Mouse (Mus musculus): Measurements from ENCODE around the gene Hsf3.
"Not testable (repeated sequence)": the region's sequence is repeated elsewhere in the genome, so short reads cannot be mapped to it uniquely, and the experiment has no call there.

Hsf3 gene

DNA sequence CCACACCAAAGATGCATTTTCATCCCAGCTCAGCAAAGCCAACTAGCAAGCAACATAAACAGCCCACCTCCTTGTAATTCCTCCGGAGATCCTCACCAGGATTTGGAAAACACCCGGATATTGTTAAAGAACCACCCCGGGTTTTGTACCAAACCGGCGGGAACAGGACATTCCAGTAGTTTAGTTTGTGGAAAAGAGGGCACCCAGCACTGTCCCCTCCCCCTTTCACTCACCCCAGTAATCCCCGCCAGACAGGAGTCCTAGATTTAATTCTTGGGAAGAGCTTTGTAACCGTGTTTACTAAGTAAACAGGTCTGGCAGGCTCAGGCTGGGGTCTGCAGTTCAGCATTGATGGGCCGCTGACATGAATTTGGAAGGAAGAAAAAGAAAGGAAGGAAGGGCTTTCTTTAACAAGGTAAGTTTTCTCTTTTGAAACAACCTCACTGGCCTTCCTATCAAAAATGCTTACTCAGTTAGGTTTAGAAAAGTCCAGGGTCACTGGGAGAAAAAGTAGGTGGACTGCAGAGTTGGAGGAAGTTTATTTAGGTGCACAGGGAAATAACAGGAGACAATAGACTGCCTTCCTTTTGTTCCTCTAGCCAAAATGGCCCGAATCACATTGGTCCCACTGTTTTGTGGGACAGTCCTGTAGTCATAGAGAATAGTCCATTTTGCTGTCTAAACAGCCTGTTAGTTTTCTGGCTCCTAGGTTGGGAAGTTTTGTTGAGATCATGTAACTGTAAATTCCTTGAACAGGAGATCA, at the start of gene Hsf3:
Gene Hsf3, minus strand, starts transcription at position 94 of the 763 bp plus-strand sequence.
- peak; percentile 0 for DNase-seq

DNA sequence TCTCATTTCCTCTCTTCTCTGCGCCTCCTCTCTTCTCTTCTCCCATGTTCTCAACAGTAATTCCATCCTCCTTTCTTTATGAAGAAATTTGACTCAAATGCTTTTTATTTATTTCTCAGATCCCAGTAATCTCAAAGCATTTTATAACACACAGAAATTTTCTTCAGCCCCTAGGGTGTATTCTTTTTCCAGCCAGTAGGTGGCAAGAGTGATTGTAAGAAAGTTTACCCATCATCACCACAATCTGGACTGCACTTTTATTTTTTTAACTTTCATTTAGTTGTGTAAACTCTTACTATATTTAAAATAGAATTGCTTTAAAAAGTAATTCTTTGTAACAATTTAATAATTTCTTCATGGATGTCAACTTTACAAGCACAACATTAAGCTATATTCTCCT, 45.5 kb upstream of the Hsf3 start:
- no peak for DNase-seq

DNA sequence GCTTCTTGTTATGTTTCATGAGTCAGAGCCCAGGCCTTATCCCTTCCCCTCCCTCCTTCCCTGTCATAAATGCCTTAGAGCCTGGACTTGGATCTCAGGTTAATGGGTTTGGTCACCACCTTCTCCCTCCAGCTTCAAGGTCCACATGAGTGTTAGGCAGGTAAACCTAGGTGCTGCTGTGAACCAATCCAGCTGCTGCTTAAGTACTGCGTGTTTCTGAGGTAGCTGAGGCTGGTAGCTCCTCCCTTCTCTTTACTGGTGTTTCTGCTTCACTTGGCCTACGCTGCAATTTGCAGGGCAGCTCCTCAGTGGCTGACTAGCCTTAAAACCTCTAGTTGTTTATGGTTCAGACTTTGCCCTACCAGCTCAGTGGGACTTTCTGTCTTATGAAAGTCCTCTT, 945 bp downstream of the Hsf3 start, which contains the start of gene Heph:
Gene Heph, plus strand, starts transcription at position 211 of the 400 bp plus-strand sequence.
- no peak for DNase-seq

DNA sequence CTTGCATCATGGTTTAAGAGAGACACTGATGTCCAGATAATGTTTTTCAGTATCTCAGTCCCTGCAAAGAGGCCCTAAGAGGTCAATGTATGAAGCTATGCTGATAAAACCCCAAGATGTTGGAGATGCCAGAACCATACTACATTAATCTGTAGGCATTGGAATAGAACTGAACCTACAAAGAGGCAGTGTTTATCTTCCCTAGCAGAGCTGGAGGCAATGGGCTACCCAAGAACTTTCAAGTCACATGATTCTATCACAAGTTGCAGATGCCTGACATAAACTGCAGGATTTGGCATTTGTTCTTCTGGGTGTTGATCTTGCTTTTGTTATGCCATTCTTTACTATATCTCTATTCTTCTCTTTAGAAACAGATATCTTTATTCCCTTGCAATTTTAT, 36.7 kb downstream of the Hsf3 start:
- no peak for DNase-seq

DNA sequence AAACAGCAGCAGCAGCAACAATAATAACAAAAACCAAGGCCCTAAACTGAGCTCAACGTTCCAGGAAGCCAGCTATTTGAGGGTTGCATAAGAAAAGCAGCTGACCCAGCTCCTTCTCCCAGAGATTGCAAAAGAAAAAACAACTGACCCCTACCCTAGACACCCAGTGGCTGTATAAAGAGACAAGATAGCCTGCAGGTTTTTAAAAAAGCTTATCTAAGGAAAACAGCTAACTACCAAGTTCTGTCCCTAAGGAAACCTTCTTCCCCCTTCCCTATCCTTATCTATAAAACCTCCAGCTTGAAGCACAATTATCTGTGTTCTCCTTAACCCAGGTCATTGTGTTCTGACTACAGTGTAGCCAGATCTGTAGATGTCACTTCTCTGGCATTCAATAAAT, 38.4 kb downstream of the Hsf3 start:
- no peak for DNase-seq

DNA sequence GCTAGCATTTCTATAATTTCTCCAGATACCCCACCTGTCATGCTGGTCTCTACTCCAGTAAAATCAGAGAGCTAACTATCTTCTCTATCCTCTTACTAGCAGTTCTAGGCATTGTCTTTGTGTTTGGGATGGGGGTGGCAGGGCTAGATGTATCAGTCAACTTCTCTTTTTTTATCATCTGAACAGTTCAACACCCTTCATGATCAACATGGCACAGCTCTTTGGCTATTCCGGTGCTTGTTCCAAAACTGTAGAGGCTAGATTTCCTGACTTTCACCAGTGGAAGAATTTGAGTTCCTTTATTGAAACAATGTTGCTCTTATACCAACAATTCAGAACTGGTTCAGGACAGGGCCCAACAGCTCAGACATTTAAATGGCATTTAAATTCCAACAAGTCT, 39.1 kb downstream of the Hsf3 start:
- DNase-seq: no peak

DNA sequence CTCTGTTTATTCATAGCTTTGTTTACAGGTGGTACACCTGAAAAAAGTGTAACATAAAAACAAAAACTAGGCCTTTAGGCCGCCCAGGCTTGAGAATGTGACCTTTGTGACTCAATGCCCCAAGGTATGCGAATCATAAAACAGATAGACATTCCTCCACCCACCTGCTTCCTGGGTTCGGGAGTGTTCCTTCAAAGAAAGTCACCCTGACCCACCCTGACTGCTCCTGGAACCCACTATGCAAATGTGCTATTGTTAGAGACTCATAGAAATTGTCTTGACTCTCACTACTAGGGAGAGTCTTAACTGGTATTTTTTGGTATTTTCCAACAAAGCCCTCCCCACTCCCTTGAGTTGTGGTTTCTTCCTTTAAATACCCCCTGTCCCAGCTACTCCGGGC, 40.7 kb downstream of the Hsf3 start:
- DNase-seq: not testable (repeated sequence)

DNA sequence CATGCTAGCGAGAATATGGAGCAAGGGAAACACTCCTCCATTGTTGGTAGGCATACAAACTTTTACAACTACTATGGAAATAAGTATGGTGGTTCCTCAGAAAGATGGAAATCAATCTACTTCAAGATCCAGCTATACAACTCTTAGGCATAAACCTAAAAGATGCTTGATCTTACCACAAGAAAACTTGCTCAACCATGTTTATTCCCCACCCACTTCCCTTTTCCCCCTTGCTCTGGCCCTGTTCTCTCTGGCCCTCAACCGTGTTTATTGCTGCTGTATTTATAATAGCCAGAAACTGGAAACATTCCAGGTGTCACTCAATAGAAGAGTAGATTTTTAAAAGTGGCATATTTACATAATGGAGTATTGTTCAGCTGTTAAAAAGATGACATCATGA, 117.0 kb downstream of the Hsf3 start:
- no peak for DNase-seq

DNA sequence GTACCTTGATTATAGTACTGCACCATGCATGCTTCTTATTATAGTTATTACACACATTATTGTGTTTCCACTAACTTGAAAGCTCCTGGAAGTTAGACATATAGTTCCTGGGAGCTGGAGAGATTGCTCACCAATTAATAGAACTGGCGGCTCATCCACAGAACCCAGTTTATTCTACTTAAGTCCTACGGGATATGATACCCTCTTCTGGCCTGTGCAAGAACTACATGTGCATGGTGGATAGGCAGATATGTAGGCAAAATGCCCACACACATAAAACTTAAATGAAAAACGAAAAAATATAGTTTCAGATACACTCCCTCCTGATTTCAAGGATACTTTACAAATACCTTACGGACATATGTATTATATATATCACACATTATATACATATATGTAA, 126.3 kb downstream of the Hsf3 start:
- DNase-seq: peak; percentile 1

DNA sequence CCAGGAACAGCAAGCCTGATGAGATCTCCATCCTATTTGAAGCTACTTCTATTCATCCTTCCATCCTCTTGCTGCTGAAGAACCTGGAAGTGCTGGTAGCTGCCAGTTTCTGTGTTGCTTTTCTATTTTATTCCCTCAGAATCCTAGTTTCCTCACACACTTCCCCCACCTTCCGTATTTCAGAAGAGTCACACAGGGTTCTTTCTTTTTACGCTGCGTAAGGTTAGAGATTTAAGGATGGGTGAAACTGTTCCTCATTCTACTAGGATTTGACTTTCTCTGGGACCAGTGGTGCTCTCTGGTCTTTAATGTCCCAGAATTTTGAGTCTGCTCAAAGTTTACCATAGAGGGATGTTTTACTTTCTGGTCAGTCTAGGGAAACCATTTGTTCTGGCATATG, 162.8 kb downstream of the Hsf3 start, which contains the start of gene Vsig4:
Gene Vsig4, minus strand, starts transcription at position 101 of the 400 bp plus-strand sequence.
- no peak for DNase-seq

DNA sequence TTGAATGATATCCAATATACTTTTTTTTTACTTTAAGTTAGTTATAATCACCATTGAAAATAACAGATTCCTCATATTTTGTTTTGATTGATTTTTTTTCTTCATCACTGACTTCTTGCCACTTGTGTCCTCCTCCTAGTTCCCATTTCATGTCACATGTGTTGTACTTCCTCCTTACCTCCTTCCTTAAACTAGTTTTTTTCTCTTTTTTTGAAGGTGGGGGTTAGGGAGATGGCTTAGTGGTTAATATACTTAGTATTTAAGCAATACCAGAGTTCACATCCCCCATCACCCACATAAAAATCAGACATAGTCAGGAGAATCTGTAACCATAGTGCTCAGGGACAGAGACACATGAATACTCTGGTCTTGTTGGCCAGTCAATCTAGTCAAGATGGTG, 199.6 kb downstream of the Hsf3 start:
- DNase-seq: no peak
